Mouse (Mus musculus): ENCODE results near the gene Hoxd3.

The Hoxd3 gene

GRCm38 (mm10) chr2:74741252-74741978 lies 29.7 kb downstream of the Hoxd3 start:
- DNase-seq (ENCODE audit: low spot score in 2 of 2) = no peak

DNA sequence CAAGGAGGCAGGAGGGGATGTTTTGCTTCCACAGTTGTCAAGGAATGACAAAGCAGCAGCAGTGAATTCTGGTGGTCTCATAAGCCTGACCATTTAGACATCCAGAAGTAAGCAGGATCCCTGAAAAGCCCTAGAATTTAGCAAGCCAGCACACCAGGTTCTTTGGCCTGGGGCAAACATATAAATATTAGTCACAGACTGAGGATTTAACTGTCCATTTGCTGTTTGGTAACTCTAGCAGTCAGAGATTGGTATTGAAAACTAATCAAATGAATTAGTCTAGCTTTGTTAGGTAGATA lies 30.2 kb downstream of the Hoxd3 start:
- no peak for DNase-seq (ENCODE audit: low spot score in 2 of 2)

GRCm38 (mm10) chr2:74745540-74746297 lies 34.0 kb downstream of the Hoxd3 start:
- no peak for DNase-seq (ENCODE audit: low spot score in 2 of 2)

DNA sequence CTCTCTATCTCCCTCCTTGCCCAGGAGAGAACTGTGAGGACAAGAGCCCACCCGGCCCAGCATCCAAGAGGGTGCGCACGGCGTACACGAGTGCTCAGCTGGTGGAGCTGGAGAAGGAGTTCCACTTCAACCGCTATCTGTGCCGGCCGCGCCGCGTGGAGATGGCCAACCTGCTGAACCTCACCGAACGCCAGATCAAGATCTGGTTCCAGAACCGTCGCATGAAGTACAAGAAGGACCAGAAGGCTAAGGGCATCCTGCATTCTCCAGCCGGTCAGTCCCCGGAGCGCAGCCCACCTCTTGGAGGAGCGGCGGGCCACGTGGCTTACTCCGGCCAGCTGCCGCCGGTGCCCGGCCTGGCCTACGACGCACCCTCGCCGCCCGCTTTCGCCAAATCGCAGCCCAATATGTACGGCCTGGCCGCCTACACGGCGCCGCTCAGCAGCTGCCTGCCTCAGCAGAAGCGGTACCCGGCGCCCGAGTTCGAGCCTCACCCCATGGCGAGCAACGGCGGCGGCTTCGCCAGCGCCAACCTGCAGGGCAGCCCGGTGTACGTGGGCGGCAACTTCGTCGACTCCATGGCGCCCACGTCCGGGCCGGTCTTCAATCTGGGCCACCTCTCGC lies 34.7 kb downstream of the Hoxd3 start:
- DNase-seq (ENCODE audit: low spot score in 2 of 2) = no peak

DNA sequence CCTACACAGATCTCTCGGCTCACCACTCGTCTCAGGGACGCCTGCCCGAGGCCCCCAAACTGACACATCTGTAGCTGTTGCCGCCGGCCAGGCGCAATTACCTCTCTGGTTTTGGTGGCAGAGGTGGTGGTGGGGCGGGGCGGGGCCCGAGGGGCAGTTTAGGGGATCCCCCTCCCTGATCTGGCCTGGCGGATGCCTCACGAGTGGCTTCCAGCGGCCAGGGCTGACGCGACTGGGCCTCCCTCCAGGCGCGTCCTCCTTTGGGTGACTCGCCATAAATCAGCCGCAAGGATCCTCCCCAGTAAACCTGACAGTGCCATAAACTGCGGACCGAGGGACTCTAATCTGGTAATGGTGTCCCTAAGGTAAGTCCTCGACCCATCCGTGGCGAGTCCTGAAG lies 35.3 kb downstream of the Hoxd3 start:
- no peak for DNase-seq (ENCODE audit: low spot score in 2 of 2)

GRCm38 (mm10) chr2:74747661-74748141 lies 36.0 kb downstream of the Hoxd3 start:
- DNase-seq (ENCODE audit: low spot score in 2 of 2) = no peak

- DNase-seq (ENCODE audit: low spot score in 2 of 2) = no peak
Measured at GRCm38 (mm10) chr2:74748436-74748995, 36.8 kb downstream of the Hoxd3 start.

- no peak for DNase-seq (ENCODE audit: low spot score in 2 of 2)
Measured at GRCm38 (mm10) chr2:74749337-74750121, 37.8 kb downstream of the Hoxd3 start.

DNA sequence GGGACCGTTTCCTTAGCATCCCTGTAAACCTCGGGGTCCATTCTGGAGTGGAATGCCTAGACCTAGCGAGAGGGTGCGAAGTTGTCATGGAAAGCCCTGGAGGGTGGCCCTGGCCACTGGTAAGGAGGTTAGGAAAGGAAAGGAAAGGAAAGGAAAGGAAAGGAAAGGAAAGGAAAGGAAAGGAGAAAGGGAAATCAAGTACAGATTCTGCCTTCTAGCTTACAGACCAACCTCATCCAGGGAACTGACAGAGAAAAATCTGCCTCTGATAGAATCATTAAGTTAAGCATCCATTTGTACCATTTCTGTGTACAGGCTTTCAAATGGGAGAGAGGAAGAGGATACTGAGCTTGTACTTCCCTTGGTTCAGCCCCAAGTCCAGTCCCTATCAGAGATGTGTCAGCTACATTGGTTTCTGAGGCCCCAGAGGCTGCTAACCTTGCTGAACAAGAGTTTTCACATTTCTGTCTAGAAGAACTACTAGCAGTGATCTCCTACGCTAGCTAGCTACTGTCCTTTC lies 39.1 kb downstream of the Hoxd3 start:
- DNase-seq (ENCODE audit: low spot score in 2 of 2) = no peak

- DNase-seq (ENCODE audit: low spot score in 2 of 2) = no peak
Measured at GRCm38 (mm10) chr2:74751861-74752260, 40.1 kb downstream of the Hoxd3 start.

DNA sequence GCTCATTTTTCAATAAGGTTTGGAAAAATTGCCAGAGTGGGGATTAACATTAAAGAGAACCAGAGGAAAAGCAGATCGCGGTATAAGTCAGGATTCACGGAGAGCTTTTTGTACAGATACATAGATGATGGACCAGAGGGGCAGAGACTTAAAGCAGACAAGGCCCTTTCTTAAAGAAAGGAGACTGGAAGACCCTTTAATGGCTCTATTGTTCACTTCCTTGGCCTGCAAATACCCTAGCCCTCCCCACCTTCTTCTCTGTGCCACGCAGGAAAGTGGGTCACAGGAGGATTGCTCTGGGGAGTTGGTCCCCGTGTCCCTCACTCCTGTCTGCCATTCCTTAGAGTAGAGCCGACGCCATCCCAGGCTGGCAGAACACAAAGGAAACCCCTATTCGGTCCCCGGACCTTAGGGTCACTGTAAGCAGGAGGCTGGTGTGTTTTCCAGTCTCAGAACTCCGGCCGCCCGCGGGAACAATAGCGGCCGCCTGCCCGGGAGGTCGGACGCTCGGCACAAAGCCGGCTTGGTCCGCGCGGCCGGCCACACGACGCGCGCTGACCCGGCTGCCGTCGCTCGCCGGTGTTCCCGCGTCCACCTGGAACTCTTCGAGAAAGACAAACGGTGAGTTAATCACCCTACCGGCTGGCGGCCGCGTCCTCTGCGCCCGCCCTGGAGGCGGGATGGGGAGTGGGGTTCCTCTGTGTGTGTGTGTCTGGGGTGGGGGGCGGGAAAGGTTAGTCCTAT lies 40.9 kb downstream of the Hoxd3 start:
- DNase-seq (ENCODE audit: low spot score in 2 of 2) = no peak

GRCm38 (mm10) chr2:74753175-74753523 lies 41.4 kb downstream of the Hoxd3 start:
- no peak for DNase-seq (ENCODE audit: low spot score in 2 of 2)

DNA sequence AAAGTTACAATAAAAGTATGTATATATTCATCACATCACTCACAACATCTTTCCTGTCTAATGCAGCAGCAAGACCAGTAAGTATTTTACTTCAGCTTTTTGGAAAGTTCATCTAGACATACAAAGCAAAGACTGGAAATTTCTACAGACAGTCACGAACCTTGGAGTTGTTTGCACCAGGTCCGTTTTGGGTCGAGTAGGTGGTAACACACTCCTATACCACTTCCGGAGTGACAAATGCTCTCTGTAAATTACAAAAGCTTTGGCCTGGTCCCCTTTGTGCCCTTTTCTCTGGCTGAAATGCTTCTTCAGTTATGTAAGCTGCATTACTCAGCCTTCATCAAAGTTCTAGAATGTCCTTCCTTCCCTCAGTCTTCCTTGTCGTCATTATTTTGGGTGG lies 42.0 kb downstream of the Hoxd3 start:
- DNase-seq (ENCODE audit: low spot score in 2 of 2) = no peak

- DNase-seq (ENCODE audit: low spot score in 2 of 2) = no peak
Measured at GRCm38 (mm10) chr2:74760146-74760545, 48.4 kb downstream of the Hoxd3 start.

DNA sequence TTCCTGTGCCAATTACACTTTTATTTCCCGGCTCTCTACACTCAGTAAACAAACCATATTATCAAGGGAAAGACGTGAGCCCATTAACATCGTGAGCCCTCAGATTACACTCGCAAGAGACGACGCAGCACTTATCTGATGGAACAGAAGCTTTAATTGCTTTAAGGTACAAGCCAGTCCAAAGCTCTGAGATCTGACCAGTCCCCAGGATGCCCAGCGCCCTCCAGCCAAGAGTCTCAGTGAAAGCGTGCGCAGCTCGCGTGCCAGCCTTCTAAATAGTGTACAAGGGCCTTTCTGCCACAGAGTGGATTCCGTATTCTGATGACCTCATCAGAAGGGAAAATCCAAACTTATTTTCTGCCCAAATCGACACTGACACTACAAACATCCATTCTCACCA lies 50.2 kb downstream of the Hoxd3 start:
- DNase-seq (ENCODE audit: low spot score in 2 of 2) = no peak

GRCm38 (mm10) chr2:74762522-74763244 lies 51.0 kb downstream of the Hoxd3 start, which contains the start of gene Hoxd1:
Gene Hoxd1 (plus strand): TSS chr2:74762980.
- no peak for DNase-seq (ENCODE audit: low spot score in 2 of 2)

- no peak for DNase-seq (ENCODE audit: low spot score in 2 of 2)
Measured at GRCm38 (mm10) chr2:74763245-74763735, 51.6 kb downstream of the Hoxd3 start.

DNA sequence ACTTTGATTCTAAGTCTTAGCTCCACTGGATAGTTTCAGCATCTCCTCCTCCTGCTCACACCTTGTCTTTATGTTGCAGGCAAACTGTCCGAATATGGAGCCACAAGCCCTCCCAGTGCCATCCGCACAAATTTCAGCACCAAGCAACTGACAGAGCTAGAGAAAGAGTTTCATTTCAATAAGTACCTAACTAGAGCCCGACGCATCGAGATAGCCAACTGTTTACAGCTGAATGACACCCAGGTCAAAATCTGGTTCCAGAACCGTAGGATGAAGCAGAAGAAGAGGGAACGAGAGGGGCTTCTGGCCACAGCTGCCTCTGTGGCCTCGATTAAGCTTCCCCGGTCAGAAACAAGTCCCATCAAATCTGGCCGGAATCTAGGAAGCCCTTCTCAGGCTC lies 52.2 kb downstream of the Hoxd3 start:
- no peak for DNase-seq (ENCODE audit: low spot score in 2 of 2)

GRCm38 (mm10) chr2:74774359-74774758 lies 62.6 kb downstream of the Hoxd3 start:
- DNase-seq (ENCODE audit: low spot score in 2 of 2) = peak in 1 of 2 experiments; percentile 38
